Mouse (Mus musculus): ENCODE results near the gene Kif3c.

DNA sequence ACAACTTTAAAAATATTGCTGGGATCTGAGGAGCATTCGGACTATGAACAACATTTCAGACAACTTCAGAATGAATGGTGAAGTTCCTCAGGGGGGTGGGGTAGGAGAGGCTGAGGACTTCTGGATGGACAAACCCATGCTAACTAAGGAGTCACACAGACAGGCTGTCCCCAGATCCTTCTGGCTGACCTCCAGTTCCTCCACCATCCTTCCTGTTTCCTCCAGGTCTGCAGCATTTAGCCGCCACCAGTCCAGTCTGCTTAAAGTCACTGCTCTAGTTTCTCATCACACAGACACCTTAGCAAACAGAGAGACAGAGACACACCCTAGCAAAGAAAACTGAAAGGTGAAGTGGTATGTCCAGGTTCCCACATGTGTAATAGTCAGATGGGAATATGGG, 59.2 kb downstream of the Kif3c start:
- no peak for TF ChIP-seq POLR2A (IDR thresholded peaks at IDR 0.05; ENCODE audit: borderline replicate concordance, control insufficient read depth, low read depth, low read length)
- TF ChIP-seq CTCF (IDR thresholded peaks at IDR 0.05; ENCODE audit: control insufficient read depth, insufficient read depth, low read length): no peak
